8 mouse cellular contexts compared by ENCODE assay signal in genomic region chr10:61089170-61090142, GRCm38 (mm10). TPM values are rescaled to one million over a fixed set of nuclear protein-coding genes. Genes with fewer than 3 reads are reported as not detected.
DNase-seq lines count a peak whose midpoint lies in the region; ATAC-seq and TF ChIP-seq lines count a peak whose summit lies in the region.

Pcbd1 (plus strand) TSS chr10:61089331.

- peaks cover 34% of the 10 kb centered on the region for H3K4me1 ChIP-seq in E14TG2a.4 (replicated peaks; ENCODE audit: low read depth, low read length)

- peak; percentile 27 to 58; a peak in 3 of 4 replicates for ATAC-seq in hematopoietic stem cell, adult 5-6 weeks (replicated peaks in 1 of 2; ENCODE audit: insufficient read depth in 1 of 2, low FRiP score in 2 of 2, low TSS enrichment in 1 of 2, low read depth in 1 of 2, poor library complexity in 2 of 2, severe bottlenecking in 2 of 2)
- ATAC-seq in megakaryocyte progenitor cell, adult 5-6 weeks (replicated peaks; ENCODE audit: poor library complexity), result peak; percentile 71
- ATAC-seq in inflammation-experienced regulatory T-cells, adult 6 months, result no peak

- peak; percentile 34 for DNase-seq in ZHBTc4 (ENCODE audit: low read depth, low spot score)
- peak; percentile 70 for DNase-seq in embryo, embryonic 10.5 days (ENCODE audit: low spot score)
- DNase-seq in layer of hippocampus, postnatal 36 days, result no peak
- no peak for DNase-seq in urinary bladder, adult 2 months (ENCODE audit: low spot score)

- no peaks in the 10 kb centered on the region for H3K36me3 ChIP-seq in E14TG2a.4 (ENCODE audit: insufficient read depth, low read length)

- no peaks in the 10 kb centered on the region for H3K9me3 ChIP-seq in E14TG2a.4 (ENCODE audit: low read length)

- TF ChIP-seq CTCF in E14TG2a.4 (conservative IDR thresholded peaks at IDR 0.05; ENCODE audit: low read length), result no peak

- peak within 1 kb of the TSS; percentile 75 for H3K4me3 ChIP-seq in E14TG2a.4 (replicated peaks; ENCODE audit: low read length)

- H3K27me3 ChIP-seq in E14TG2a.4 (ENCODE audit: insufficient read depth, low read length), result no peaks in the 10 kb centered on the region

RNA-seq across cellular contexts. Expression of gene Pcbd1, which starts in this region (rescaled TPM):
- 8.8 and 14.5 TPM in 2 replicates for total RNA-seq in hematopoietic stem cell, adult 5-6 weeks (2017)
- total RNA-seq in layer of hippocampus, postnatal 36 days (2021), result 10 to 100 TPM; 12.6 to 15.1 TPM
- 9.6 and 15.8 TPM in 2 replicates for total RNA-seq in megakaryocyte progenitor cell, adult 5-6 weeks (2015)
- 8.9 and 11.0 TPM in 2 replicates for total RNA-seq in megakaryocyte progenitor cell, adult 5-6 weeks (2017)
- polyA plus RNA-seq in urinary bladder, adult 2 months (2012; rRNA removed), result 19.7 and 22.7 TPM in 2 replicates
- polyA plus RNA-seq in inflammation-experienced regulatory T-cells, adult 6 months (2017; shearing (Covaris generic)), result under 1 TPM in 2 of 3 experiments, not detected in 1; 0.59 to 0.82 TPM

Comparison
In these comparisons a context has a peak if more than half of its experiments do, and no peak if none do; other contexts are left out.
1. RNA of gene Pcbd1 (polyA plus RNA-seq): 19.7 to 22.7 TPM in urinary bladder, adult 2 months; 0.59 to 0.82 TPM in inflammation-experienced regulatory T-cells, adult 6 months; every median in the first group is over 10 times any median in the second.
2. DNase-seq: peak in ZHBTc4 (single experiment) and embryo, embryonic 10.5 days (single experiment); none in layer of hippocampus, postnatal 36 days (0 of 2) and urinary bladder, adult 2 months (single experiment).